Mouse (Mus musculus): ENCODE data around the gene Ercc4. TPM values are rescaled to one million over a fixed set of nuclear protein-coding genes. Genes with fewer than 3 reads are reported as not detected.

Gene Ercc4
- polyA plus RNA-seq, 1 experiment from 2014 or later: 8.1 TPM

DNA sequence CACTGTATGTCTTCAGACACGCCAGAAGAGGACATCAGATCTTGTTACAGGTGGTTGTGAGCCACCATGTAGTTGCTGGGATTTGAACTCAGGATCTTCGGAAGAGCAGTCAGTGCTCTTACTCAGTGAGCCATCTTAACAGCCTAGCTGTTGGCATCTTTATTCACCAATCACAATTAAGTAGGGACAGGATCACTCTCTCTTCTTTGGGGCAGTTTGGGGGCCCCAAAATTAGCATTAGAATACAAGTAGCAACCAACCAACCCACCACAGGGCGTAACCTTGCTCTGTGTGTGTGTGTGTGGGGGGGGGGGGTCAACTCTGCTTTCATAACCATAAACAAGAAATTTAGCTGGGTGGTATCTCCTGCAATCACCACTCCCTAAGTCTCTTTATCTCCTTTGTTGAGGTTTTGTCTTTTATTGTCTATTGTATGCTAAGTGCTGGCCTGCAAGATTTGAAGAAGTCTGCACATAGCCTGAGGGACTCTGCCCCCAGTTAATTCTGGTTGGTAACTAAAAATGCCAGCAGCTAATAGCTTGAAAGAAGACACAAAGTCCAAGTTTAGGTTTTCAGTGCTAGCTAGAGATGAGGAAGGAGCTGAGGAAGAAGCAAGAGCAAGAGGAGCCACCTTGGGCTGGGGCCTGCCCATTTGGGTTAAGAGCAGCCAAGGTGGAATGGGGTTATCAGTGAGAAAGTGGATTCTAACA is 10.3 kb downstream of the Ercc4 start:
- peaks cover 12% of the 10 kb centered on the region; the same call in 1 of the 2 replicates for H3K36me3 ChIP-seq (ENCODE audit: insufficient read depth, low read length)
- no peak overlapping the region for H3K4me2 ChIP-seq (replicated peaks; ENCODE audit: low read depth, low read length)
- H3K9ac ChIP-seq (replicated peaks; ENCODE audit: low read depth): no peak overlapping the region
- no peak overlapping the region for H3K4me3 ChIP-seq (ENCODE audit: low read depth, low read length)
- no peaks in the 10 kb centered on the region for H3K4me1 ChIP-seq (ENCODE audit: insufficient read depth, low read depth, low read length)
- DNase-seq (ENCODE audit: low spot score): no peak
- H3K27me3 ChIP-seq (replicated peaks; ENCODE audit: insufficient read depth, low read length): no peaks in the 10 kb centered on the region
- ATAC-seq: no peak
- no peaks in the 10 kb centered on the region for H3K9me3 ChIP-seq (ENCODE audit: low read length)
- TF ChIP-seq CTCF (IDR thresholded peaks at IDR 0.05): no peak
- TF ChIP-seq EP300 (IDR thresholded peaks at IDR 0.05): no peak
- H3K27ac ChIP-seq (ENCODE audit: low read length): no peak overlapping the region
- 95% methylated on average over 3 of the region's 3 CpGs for WGBS

DNA sequence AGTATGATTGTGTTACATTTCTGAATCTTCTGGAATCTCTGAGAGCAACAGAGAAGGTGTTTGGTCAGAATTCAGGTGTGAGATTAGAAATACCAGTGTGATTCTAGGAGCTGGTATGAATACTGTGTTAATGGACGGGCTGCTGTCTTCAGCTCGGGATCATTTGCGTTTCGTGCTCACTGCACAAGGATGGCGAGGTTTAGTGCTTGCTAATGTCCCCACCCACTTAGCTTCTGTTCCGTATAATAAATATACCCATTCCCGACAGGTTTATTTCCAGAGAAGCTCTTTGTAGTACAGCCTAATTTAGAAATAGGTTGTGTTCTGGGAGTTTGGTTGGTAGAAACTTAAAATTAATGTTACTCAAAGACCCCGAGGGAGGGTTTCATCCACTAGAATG is 15.9 kb downstream of the Ercc4 start:
- Histone ChIP-seq H3K9me3 (ENCODE audit: low read length) (no peaks in the 10 kb centered on the region), H3K9ac (replicated peaks; ENCODE audit: low read depth) (no peak overlapping the region), H3K36me3 (ENCODE audit: insufficient read depth, low read length) (peaks cover 21% of the 10 kb centered on the region; the same call in 1 of the 2 replicates), H3K27me3 (replicated peaks; ENCODE audit: insufficient read depth, low read length) (no peaks in the 10 kb centered on the region), H3K4me3 (ENCODE audit: low read depth, low read length) (no peak overlapping the region), H3K4me1 (ENCODE audit: insufficient read depth, low read depth, low read length) (no peaks in the 10 kb centered on the region), H3K27ac (ENCODE audit: low read length) (no peak overlapping the region), H3K4me2 (replicated peaks; ENCODE audit: low read depth, low read length) (no peak overlapping the region)
- DNase-seq (ENCODE audit: low spot score): no peak
- WGBS: 90% methylated on average over 8 of the region's 8 CpGs
- TF ChIP-seq CTCF (IDR thresholded peaks at IDR 0.05): no peak
- ATAC-seq: no peak

GRCm38 (mm10) chr16:13127566-13127965 is 18.1 kb downstream of the Ercc4 start:
- Histone ChIP-seq H3K4me1 (ENCODE audit: insufficient read depth, low read depth, low read length) (no peaks in the 10 kb centered on the region), H3K9ac (replicated peaks; ENCODE audit: low read depth) (no peak overlapping the region), H3K4me2 (replicated peaks; ENCODE audit: low read depth, low read length) (no peak overlapping the region), H3K27ac (ENCODE audit: low read length) (no peak overlapping the region), H3K4me3 (ENCODE audit: low read depth, low read length) (no peak overlapping the region), H3K36me3 (ENCODE audit: insufficient read depth, low read length) (peaks cover 23% of the 10 kb centered on the region; the same call in 1 of the 2 replicates), H3K9me3 (ENCODE audit: low read length) (no peaks in the 10 kb centered on the region), H3K27me3 (replicated peaks; ENCODE audit: insufficient read depth, low read length) (no peaks in the 10 kb centered on the region)
- DNase-seq (ENCODE audit: low spot score): no peak
- 95% methylated on average over 10 of the region's 10 CpGs for WGBS
- no peak for TF ChIP-seq EP300 (IDR thresholded peaks at IDR 0.05)
- TF ChIP-seq CTCF (IDR thresholded peaks at IDR 0.05): no peak
- no peak for ATAC-seq

GRCm38 (mm10) chr16:13130412-13130811 is 20.9 kb downstream of the Ercc4 start:
- TF ChIP-seq EP300 (IDR thresholded peaks at IDR 0.05): no peak
- peak; percentile 74 for TF ChIP-seq CTCF (IDR thresholded peaks at IDR 0.05)
- WGBS: 54% methylated on average over 14 of the region's 14 CpGs
- ATAC-seq (no peak), DNase-seq (ENCODE audit: low spot score) (no peak)
- no peaks in the 10 kb centered on the region for H3K4me1 ChIP-seq (ENCODE audit: insufficient read depth, low read depth, low read length)
- H3K4me2 ChIP-seq (replicated peaks; ENCODE audit: low read depth, low read length): no peak overlapping the region
- no peak overlapping the region for H3K9ac ChIP-seq (replicated peaks; ENCODE audit: low read depth)
- no peak overlapping the region for H3K4me3 ChIP-seq (ENCODE audit: low read depth, low read length)
- H3K9me3 ChIP-seq (ENCODE audit: low read length): no peaks in the 10 kb centered on the region
- no peaks in the 10 kb centered on the region for H3K27me3 ChIP-seq (replicated peaks; ENCODE audit: insufficient read depth, low read length)
- H3K36me3 ChIP-seq (ENCODE audit: insufficient read depth, low read length): peaks cover 21% of the 10 kb centered on the region; the same call in 1 of the 2 replicates
- no peak overlapping the region for H3K27ac ChIP-seq (ENCODE audit: low read length)

DNA sequence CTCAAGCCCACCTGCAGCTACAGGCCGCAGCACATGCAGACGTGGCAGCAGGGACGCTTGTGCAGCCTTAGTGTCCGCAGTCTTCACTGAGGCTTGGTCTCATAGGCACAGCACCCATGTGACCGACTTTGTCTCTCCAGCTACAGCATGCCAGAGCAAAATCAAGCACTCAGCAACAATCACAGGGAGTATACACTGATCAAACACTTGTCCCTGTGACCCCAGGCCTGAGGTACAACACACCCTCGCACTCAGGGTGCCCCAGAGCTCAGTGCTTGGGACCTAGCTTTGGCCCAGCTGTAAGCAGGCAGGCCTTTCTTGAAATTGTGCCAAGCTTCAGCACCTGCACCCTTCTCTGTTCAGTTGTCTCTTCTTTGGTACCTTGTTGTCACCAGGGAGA is 31.7 kb downstream of the Ercc4 start:
- Histone ChIP-seq H3K36me3 (ENCODE audit: insufficient read depth, low read length) (no peaks in the 10 kb centered on the region), H3K9me3 (ENCODE audit: low read length) (no peaks in the 10 kb centered on the region), H3K4me2 (replicated peaks; ENCODE audit: low read depth, low read length) (no peak overlapping the region), H3K9ac (replicated peaks; ENCODE audit: low read depth) (no peak overlapping the region), H3K27ac (ENCODE audit: low read length) (no peak overlapping the region), H3K4me3 (ENCODE audit: low read depth, low read length) (no peak overlapping the region), H3K27me3 (replicated peaks; ENCODE audit: insufficient read depth, low read length) (no peaks in the 10 kb centered on the region), H3K4me1 (ENCODE audit: insufficient read depth, low read depth, low read length) (no peaks in the 10 kb centered on the region)
- WGBS: 84% methylated on average over 6 of the region's 6 CpGs
- ATAC-seq: no peak
- no peak for DNase-seq (ENCODE audit: low spot score)
- no peak for TF ChIP-seq EP300 (IDR thresholded peaks at IDR 0.05)
- TF ChIP-seq CTCF (IDR thresholded peaks at IDR 0.05): no peak

DNA sequence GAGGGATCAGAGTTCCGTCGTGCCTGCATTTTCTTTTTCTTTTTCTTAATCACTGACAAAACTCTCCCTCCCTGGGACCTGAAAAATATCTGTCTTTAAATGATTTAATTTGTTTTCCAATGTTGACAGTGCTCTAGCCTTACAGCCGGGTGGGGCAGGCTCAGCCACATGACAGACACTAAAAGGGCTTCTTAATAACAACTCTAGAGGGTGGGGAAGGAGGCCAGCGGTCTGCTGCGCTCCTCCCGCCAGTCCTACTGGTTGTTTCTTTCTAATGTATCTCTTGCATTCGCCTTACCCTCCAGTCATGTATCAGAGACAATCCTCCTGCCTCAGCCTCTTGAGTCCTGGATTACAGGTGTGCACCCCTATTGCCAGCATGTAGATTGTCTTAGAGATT is 34.4 kb downstream of the Ercc4 start:
- Histone ChIP-seq H3K4me1 (ENCODE audit: insufficient read depth, low read depth, low read length) (no peaks in the 10 kb centered on the region), H3K27ac (ENCODE audit: low read length) (no peak overlapping the region), H3K36me3 (ENCODE audit: insufficient read depth, low read length) (0 out of 2 replicates have a peak, but pooled peaks cover 7% of the 10 kb centered on the region), H3K4me3 (ENCODE audit: low read depth, low read length) (no peak overlapping the region), H3K27me3 (replicated peaks; ENCODE audit: insufficient read depth, low read length) (no peaks in the 10 kb centered on the region), H3K4me2 (replicated peaks; ENCODE audit: low read depth, low read length) (no peak overlapping the region), H3K9me3 (ENCODE audit: low read length) (no peaks in the 10 kb centered on the region), H3K9ac (replicated peaks; ENCODE audit: low read depth) (no peak overlapping the region)
- TF ChIP-seq EP300 (IDR thresholded peaks at IDR 0.05): no peak
- no peak for TF ChIP-seq CTCF (IDR thresholded peaks at IDR 0.05)
- 91% methylated on average over 7 of the region's 7 CpGs for WGBS
- DNase-seq (ENCODE audit: low spot score) (no peak), ATAC-seq (no peak)
